9 mouse cellular contexts compared by ENCODE assay signal in the genomic region with DNA sequence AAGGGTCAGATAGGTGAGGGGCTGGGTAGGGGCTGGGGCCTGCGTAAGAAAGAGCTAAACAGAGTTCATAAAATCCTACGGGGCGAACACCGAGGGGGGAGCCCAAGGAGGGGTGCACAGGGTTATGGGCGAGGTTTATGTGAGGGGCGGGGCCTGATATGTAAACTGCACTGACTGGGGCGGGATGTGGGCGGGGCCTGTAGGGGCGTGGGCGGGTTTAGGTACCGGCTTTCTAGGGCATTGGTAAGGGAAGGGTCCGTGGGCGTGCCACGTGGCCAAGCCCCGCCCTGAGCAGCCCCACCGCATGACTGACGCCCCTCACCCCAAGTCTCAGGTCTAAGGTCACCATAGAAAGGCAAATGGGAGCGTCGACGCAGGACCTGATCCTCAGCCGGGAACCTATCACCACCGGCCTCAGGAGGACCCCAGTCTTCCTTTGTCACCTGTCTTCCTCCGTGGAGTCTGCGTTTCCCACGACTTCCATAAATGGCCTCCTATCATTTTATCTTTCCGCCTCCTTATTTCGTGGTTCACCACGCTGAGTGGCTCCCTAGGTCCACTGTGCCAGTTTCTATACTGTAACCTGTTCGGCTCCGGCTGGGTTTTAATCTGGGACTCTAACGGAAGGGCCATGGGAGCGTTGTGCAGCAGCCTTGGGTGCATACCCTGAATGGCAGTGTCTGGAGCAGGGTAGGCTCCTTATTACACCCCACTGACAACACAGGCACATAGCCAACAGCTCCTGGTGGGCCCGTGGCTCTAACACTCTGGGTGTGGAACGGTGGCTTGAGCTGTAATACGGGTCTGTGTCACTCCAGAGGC. TPM values are rescaled to one million over a fixed set of nuclear protein-coding genes. Genes with fewer than 3 reads are reported as not detected.
DNase-seq lines count a peak whose midpoint lies in the region; ATAC-seq and TF ChIP-seq lines count a peak whose summit lies in the region.
"Had no signal": no experiment of that assay in that cellular context is flagged by ENCODE, and none has a peak within 500 bp of the region (broad histone marks: within the 10 kb centered on the region; RNA-seq: fewer than 3 reads in every experiment).

No protein-coding gene starts in this region.

- peak; percentile 49 for ATAC-seq in granulocyte monocyte progenitor cell, adult 5-6 weeks (replicated peaks; ENCODE audit: poor library complexity, severe bottlenecking)
- peak; percentile 68 for ATAC-seq in liver, embryonic 14.5 days (ENCODE audit: insufficient read depth)
- peak; percentile 89 for ATAC-seq in neural tube, embryonic 12.5 days (ENCODE audit: low FRiP score, low read depth)

- TF ChIP-seq CTCF in cortical plate, adult 2 months (IDR thresholded peaks at IDR 0.05; ENCODE audit: extremely low read depth, insufficient read depth, low read length), result no peak
- TF ChIP-seq CTCF in liver, embryonic 14.5 days (IDR thresholded peaks at IDR 0.05; ENCODE audit: low read depth), result no peak

- WGBS in liver, embryonic 14.5 days (ENCODE audit: insufficient replicate concordance), result 7% methylated on average over 35 of the region's 35 CpGs
- 6% methylated on average over 35 of the region's 35 CpGs for WGBS in neural tube, embryonic 12.5 days

- peak; percentile 57 for DNase-seq in urinary bladder, postnatal 14 days (ENCODE audit: low spot score)
- DNase-seq in urinary bladder, postnatal 10 days (ENCODE audit: low spot score), result no peak
- DNase-seq in kidney, postnatal 25 days, result peak; percentile 47 to 65
- peak; percentile 26 to 41 (median 34) for DNase-seq in liver, embryonic 14.5 days (ENCODE audit: low read depth in 3 of 3, low spot score in 3 of 3)
- DNase-seq in adipocyte (ENCODE audit: low spot score), result no peak

- no peak overlapping the region for H3K27ac ChIP-seq in cortical plate, adult 2 months (ENCODE audit: insufficient read depth, low read length)
- no peak overlapping the region for H3K27ac ChIP-seq in liver, embryonic 14.5 days
- no peak overlapping the region for H3K27ac ChIP-seq in neural tube, embryonic 12.5 days

- H3K9ac ChIP-seq in liver, embryonic 14.5 days (replicated peaks), result no peak overlapping the region
- H3K9ac ChIP-seq in neural tube, embryonic 12.5 days, result peak overlapping the region; percentile 59

- H3K9me3 ChIP-seq in liver, embryonic 14.5 days (ENCODE audit: control insufficient read depth, low read length), result no peaks in the 10 kb centered on the region
- no peaks in the 10 kb centered on the region for H3K9me3 ChIP-seq in neural tube, embryonic 12.5 days

- H3K27me3 ChIP-seq in liver, embryonic 14.5 days (ENCODE audit: control insufficient read depth, insufficient read depth, low read length), result peaks cover 6% of the 10 kb centered on the region
- H3K27me3 ChIP-seq in neural tube, embryonic 12.5 days (replicated peaks), result 0 out of 2 replicates have a peak, but pooled peaks cover 4% of the 10 kb centered on the region

- no peaks in the 10 kb centered on the region for H3K4me1 ChIP-seq in cortical plate, adult 2 months (ENCODE audit: control insufficient read depth, insufficient read depth, low read length)
- no peaks in the 10 kb centered on the region; a peak in 1 of 4 replicates for H3K4me1 ChIP-seq in liver, embryonic 14.5 days (replicated peaks; ENCODE audit: control insufficient read depth in 2 of 2, insufficient read depth in 2 of 2, low read length in 1 of 2)
- peaks cover 12% of the 10 kb centered on the region; the same call in 1 of the 2 replicates for H3K4me1 ChIP-seq in neural tube, embryonic 12.5 days

- peak overlapping the region; percentile 70 for H3K4me3 ChIP-seq in cortical plate, adult 2 months (ENCODE audit: insufficient read depth, low read length)
- peak overlapping the region; percentile 44 to 56 for H3K4me3 ChIP-seq in liver, embryonic 14.5 days (ENCODE audit: insufficient read depth in 1 of 2, low read depth in 2 of 2, low read length in 2 of 2)
- H3K4me3 ChIP-seq in neural tube, embryonic 12.5 days, result peak overlapping the region; percentile 51

- no peak for TF ChIP-seq EP300 in liver, embryonic 14.5 days (IDR thresholded peaks at IDR 0.05; ENCODE audit: low read depth)

- H3K36me3 ChIP-seq in liver, embryonic 14.5 days (replicated peaks; ENCODE audit: control insufficient read depth, insufficient read depth, low read depth), result no peaks in the 10 kb centered on the region
- no peaks in the 10 kb centered on the region for H3K36me3 ChIP-seq in neural tube, embryonic 12.5 days

- TF ChIP-seq POLR2A in cortical plate, adult 2 months (IDR thresholded peaks at IDR 0.05; ENCODE audit: extremely low read depth, insufficient read depth, low read length), result 0 out of 2 replicates have a peak, but pooled peaks have one; percentile 32

- H3K4me2 ChIP-seq in liver, embryonic 14.5 days (ENCODE audit: low read depth), result peak overlapping the region; percentile 62
- H3K4me2 ChIP-seq in neural tube, embryonic 12.5 days (replicated peaks), result peak overlapping the region; percentile 83

RNA-seq across cellular contexts. Expression of a gene that starts 0.8 kb away (rescaled TPM):
- polyA plus RNA-seq in cortical plate, adult 2 months (2012; rRNA removed), result 7.3 and 7.7 TPM in 2 replicates
- total RNA-seq in granulocyte monocyte progenitor cell, adult 5-6 weeks (2014; fragmentation: Nextera tagmentation), result not detected in 2 replicates
- not detected in 2 replicates for total RNA-seq in granulocyte monocyte progenitor cell, adult 5-6 weeks (2017)
- polyA plus RNA-seq in liver, embryonic 14.5 days (2012; rRNA removed), result 6.7 and 8.4 TPM in 2 replicates
- 8.0 and 8.9 TPM in 2 replicates for polyA plus RNA-seq in liver, embryonic 14.5 days (2014; fragmentation: Nextera tagmentation; extraction: Ambion mirVana)
- 8.0 and 8.4 TPM in 2 replicates for polyA plus RNA-seq in neural tube, embryonic 12.5 days (2016; fragmentation: Nextera tagmentation; extraction: Ambion mirVana)

RNA-seq across cellular contexts. Expression of a gene that starts 41.3 kb away (rescaled TPM):
- polyA plus RNA-seq in cortical plate, adult 2 months (2012; rRNA removed), result not detected in 2 replicates
- not detected in 2 replicates for total RNA-seq in granulocyte monocyte progenitor cell, adult 5-6 weeks (2014; fragmentation: Nextera tagmentation)
- total RNA-seq in granulocyte monocyte progenitor cell, adult 5-6 weeks (2017), result not detected in 2 replicates
- not detected in 2 replicates for polyA plus RNA-seq in liver, embryonic 14.5 days (2012; rRNA removed)
- polyA plus RNA-seq in liver, embryonic 14.5 days (2014; fragmentation: Nextera tagmentation; extraction: Ambion mirVana), result not detected in 2 replicates
- not detected in 2 replicates for polyA plus RNA-seq in neural tube, embryonic 12.5 days (2016; fragmentation: Nextera tagmentation; extraction: Ambion mirVana)
- total RNA-seq: adrenal gland, postnatal 4 days had no signal

RNA-seq across cellular contexts. Expression of a gene that starts 50.4 kb away (rescaled TPM):
- 0.15 TPM in 1 of 2 replicates, not detected in the other for polyA plus RNA-seq in cortical plate, adult 2 months (2012; rRNA removed)
- total RNA-seq in granulocyte monocyte progenitor cell, adult 5-6 weeks (2014; fragmentation: Nextera tagmentation), result not detected in 2 replicates
- not detected in 2 replicates for total RNA-seq in granulocyte monocyte progenitor cell, adult 5-6 weeks (2017)
- polyA plus RNA-seq in liver, embryonic 14.5 days (2012; rRNA removed), result not detected in 2 replicates
- polyA plus RNA-seq in liver, embryonic 14.5 days (2014; fragmentation: Nextera tagmentation; extraction: Ambion mirVana), result not detected in 2 replicates
- not detected in 2 replicates for polyA plus RNA-seq in neural tube, embryonic 12.5 days (2016; fragmentation: Nextera tagmentation; extraction: Ambion mirVana)
- total RNA-seq: adrenal gland, postnatal 4 days had no signal

RNA-seq across cellular contexts. Expression of a gene that starts 56.5 kb away (rescaled TPM):
- not detected in 2 replicates for polyA plus RNA-seq in cortical plate, adult 2 months (2012; rRNA removed)
- total RNA-seq in granulocyte monocyte progenitor cell, adult 5-6 weeks (2014; fragmentation: Nextera tagmentation), result not detected in 2 replicates
- not detected in 2 replicates for total RNA-seq in granulocyte monocyte progenitor cell, adult 5-6 weeks (2017)
- not detected in 2 replicates for polyA plus RNA-seq in liver, embryonic 14.5 days (2012; rRNA removed)
- polyA plus RNA-seq in liver, embryonic 14.5 days (2014; fragmentation: Nextera tagmentation; extraction: Ambion mirVana), result not detected in 2 replicates
- not detected in 2 replicates for polyA plus RNA-seq in neural tube, embryonic 12.5 days (2016; fragmentation: Nextera tagmentation; extraction: Ambion mirVana)
- total RNA-seq: adrenal gland, postnatal 4 days had no signal

Comparison
In these comparisons a context has a peak if more than half of its experiments do, and no peak if none do; other contexts are left out.
1. DNase-seq: peak in urinary bladder, postnatal 14 days (single experiment), kidney, postnatal 25 days (2 of 2) and liver, embryonic 14.5 days (3 of 3); none in urinary bladder, postnatal 10 days (single experiment) and adipocyte (single experiment).
2. Peak in every context shown above with its lines, with median percentiles within 50 percentile points of each other: H3K4me3 ChIP-seq and ATAC-seq.